Mouse (Mus musculus) spleen, adult 2 months (tissue): ENCODE data around the gene Fetub.

Experiments
- CTCF ChIP-seq: fragments of 200-500 bp; IDR thresholded peaks from 2 replicates; pipeline ENCODE4 v1.5.1; 2011; ENCODE audit warnings: mild to moderate bottlenecking, inconsistent platforms; ENCODE audit not compliant: insufficient read depth, insufficient read length, insufficient replicate concordance; ENCODE audit errors: extremely low read depth
- POLR2A ChIP-seq: fragments of 200-500 bp; IDR thresholded peaks from 2 replicates; pipeline ENCODE4 v1.6.1; 2011; ENCODE audit warnings: low read depth, low read length, inconsistent platforms

GRCm38 (mm10) chr16:22962256-22962655, 44.1 kb downstream of the Fetub start:
- TF ChIP-seq POLR2A = no peak
- TF ChIP-seq CTCF = no peak
